Mouse (Mus musculus) kidney, postnatal 36 days (tissue): ENCODE measurements around the gene Ly6g.
"Not testable (repeated sequence)": the region's sequence is repeated elsewhere in the genome, so short reads cannot be mapped to it uniquely, and the experiment has no call there.

Source experiments
- DNase-seq, 2 experiments: peaks; one replicate each; pipeline ENCODE4 v3.0.0; 2021 to 2022; ENCODE audit warnings: mixed read lengths in 2 of 2

Gene Ly6g

DNA sequence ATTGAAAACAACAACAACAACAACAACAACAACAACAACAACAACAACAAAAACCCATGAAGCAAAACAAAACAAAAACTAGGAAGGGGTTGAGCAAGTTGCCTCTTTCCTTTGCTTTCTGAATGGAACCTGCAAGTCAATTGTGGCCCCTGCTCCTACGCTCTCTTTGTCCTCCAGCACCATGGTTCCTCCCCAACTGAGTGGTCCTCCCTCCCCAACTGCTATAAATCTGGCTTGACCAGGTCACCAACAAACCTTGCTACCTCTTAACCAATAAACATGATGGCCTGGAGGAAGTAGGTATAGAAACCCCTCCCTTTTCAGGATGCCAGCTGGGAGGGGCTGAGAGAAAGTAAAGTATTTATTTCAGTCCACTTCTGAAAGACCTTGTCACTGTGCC is at the start of gene Ly6g:
Gene Ly6g, plus strand, starts transcription at position 301 of the 400 bp plus-strand sequence.
- no peak for DNase-seq

DNA sequence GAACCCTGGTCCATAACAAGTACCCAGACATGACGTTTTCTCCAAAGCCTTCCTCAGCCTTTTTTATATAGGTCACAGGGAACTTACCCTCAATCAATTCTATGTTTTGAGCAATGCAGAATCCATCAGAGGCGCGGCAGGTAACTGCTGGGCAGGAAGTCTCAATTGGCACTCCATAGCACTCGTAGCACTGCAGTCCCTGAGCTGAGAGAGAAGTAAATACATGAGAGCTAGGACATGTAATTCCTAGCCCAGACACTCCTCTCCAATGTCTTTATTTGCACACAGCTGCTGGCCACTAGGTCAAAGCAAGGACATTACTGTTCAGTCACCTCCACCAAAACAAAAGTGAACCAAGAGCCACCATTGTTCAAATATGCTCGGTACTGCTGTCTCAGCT is 44.6 kb upstream of the Ly6g start:
- DNase-seq, result not testable (repeated sequence)

GRCm38 (mm10) chr15:75111861-75112630 is 43.0 kb upstream of the Ly6g start, which contains the start of gene Ly6c2:
Gene Ly6c2, minus strand, starts transcription at chr15:75111970.
- DNase-seq, result not testable (repeated sequence)

- DNase-seq, result no peak
Measured at GRCm38 (mm10) chr15:75116525-75116924, 38.5 kb upstream of the Ly6g start.

- DNase-seq, result not testable (repeated sequence)
Measured at GRCm38 (mm10) chr15:75117481-75117880, 37.6 kb upstream of the Ly6g start.

DNA sequence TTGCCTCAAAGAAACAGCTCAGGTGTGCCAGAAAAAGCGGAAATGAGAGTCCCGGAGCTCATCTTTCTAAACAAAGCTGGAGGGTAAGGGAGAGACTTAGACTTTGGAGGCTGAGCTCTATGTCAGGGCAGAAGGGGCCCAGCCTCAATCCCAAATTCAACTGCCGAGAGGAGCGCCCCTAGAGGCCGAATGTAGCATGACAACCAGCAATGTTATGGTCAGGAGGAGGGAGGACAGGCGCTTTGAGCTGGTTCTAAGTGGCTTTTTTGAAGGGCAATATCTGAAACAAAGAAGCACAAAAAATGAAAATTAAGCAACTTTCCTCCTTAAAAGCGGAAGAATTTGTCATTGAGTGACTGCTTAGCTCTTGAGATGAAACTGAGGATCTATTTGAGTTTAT is 36.3 kb upstream of the Ly6g start:
- peak; percentile 11 to 73 for DNase-seq

GRCm38 (mm10) chr15:75120066-75120465 is 35.0 kb upstream of the Ly6g start:
- peak; percentile 4 to 25 for DNase-seq

DNA sequence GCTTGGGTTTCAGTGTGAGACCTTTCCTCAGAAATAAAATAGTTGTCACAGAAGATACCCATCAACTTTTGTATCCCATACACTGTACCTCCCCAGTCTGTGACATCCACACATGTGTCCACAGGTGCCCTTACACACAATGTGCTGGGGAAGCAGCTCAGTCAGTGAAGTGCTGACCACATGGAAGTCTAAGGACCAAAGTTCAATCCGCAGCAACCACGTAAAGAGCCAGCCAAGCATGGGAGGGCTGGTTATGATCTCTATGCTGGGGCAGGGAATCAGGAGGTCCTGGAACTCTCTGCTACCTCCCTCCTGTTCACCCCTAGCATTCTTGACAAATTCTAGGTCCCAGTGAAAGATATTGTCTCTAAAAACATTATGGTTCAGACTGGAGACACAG is 22.7 kb upstream of the Ly6g start:
- DNase-seq, result peak; percentile 20 to 39

- not testable (repeated sequence) for DNase-seq
Measured at GRCm38 (mm10) chr15:75135090-75135783, 19.8 kb upstream of the Ly6g start.

DNA sequence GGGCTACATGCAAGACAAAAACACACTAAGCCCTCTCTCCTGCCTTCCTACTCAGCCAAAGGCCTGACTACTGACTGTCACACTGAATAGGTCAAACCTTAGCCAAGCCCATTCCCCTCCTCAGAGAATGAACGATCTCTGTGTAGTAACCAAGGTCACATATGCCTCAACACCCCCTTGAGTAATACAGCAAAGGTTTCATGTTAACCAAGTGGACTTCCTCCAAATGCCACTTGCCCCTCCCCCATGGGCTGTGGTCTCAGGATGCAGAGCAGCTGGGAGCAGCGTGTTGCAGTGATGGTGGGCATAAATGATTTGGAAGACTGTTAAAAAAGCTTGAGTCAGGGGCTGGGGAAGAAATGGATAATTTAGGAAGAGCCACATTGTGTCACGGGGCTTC is 17.3 kb upstream of the Ly6g start:
- DNase-seq, result not testable (repeated sequence)

DNA sequence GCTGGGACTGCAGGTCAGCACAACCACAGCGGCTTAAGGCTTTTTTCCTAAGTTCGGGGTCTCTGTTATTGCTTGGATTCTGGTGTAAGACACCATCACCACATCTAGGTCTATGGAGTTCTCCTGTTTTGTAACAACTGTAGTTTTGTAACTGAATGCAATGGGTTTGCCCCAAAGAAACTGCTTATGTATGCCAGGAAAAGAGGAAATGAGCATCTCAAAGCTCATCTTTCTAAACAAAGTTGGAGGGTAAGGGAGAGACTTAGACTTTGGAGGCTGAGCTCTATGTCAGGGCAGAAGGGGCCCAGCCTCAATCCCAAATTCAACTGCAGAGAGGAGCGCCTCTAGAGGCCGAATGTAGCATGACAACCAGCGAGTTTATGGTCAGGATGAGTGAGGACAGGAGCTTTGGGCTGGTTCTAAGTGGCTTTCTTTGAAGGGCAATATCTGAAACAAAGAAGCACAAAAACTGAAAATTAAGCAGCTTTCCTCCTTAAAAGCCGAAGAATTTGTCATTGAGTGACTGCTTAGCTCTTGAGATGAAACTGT is 13.2 kb upstream of the Ly6g start:
- DNase-seq, result peak; percentile 14 to 64

DNA sequence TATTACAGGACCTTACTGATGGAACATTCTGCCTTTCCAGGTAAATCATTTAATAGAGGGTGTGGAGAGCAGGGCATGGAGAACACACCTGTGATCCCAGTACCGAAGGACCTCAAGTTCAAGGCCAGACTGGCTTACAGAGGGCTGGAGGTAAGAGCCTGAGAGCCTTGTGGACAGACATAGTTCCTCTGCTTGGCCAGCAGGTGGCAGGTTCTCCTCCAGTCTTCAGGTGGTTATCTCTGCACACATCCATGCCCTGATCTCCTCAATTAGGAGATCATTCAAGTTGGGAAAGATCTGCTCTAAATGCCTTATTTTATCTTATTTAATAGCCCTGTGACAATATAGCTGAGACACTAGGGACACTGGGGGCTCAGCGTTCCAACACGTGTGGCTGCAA is 11.3 kb upstream of the Ly6g start:
- DNase-seq, result peak; percentile 4 to 46

GRCm38 (mm10) chr15:75153087-75153486 is 2.0 kb upstream of the Ly6g start:
- DNase-seq, result no peak

DNA sequence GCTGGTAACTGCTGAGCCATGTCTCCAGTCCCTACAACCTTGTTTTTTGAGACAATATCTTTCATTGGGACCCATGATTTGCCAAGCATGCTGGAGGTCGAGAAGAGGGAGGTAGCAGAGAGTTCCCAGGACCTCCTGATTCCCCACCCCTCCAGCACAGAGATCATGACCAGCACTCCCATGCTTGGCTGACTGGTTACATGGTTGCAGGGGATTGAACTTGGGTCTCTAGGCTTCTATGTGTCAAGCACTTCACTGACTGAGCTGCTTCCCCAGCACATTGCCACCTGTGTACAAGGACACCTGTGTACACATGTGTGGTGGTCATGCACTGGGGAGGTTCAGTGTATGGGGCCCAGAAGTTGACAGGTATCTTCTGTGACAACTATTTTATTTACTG is 2.6 kb downstream of the Ly6g start:
- DNase-seq, result no peak

- DNase-seq, result peak; percentile 12 to 63
Measured at GRCm38 (mm10) chr15:75175506-75175905, 20.5 kb downstream of the Ly6g start.

DNA sequence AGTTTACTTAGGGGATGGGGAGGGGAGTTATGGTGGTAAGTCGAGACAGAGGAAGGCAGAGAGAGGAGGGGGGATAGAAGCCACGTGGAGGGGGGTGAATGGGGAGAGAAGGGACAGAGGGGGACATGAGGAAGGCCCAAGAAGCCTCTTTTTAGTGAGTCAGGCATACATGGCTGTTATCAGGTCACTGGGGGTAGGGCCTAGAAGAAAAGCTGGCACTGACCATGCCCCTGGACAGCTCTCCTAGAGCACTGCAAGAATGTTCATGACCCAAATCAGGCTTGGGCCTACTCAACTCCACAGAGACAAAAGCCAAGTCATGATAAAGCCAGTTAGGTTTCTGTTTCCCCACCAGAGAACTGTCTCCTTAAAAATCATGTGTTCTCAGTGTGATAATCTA is 31.3 kb downstream of the Ly6g start:
- no peak for DNase-seq

DNA sequence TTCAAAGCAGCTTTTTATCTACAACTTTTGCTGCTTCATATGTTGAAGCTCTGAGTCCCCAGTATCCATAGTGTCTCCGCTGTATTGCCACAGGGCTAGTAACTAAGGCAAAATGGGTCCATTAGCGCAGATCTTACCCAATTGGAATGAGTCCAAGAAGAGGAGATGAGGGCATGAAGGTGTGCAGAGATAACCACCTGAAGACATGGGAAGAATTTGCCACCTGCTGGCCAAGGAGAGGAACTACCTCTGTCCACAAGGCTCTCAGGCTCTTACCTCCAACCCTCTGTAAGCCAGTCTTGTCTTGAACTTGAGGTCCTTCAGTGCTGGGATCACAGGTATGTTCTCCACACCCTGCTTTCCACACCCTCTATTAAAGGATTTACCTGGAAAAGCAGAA is 34.1 kb downstream of the Ly6g start:
- peak; percentile 17 to 20 for DNase-seq

GRCm38 (mm10) chr15:75190560-75190959 is 35.5 kb downstream of the Ly6g start:
- DNase-seq, result peak; percentile 12 to 63
